Mouse (Mus musculus): Measurements from ENCODE around the gene Pard3b. TPM values are rescaled to one million over a fixed set of nuclear protein-coding genes. Genes with fewer than 3 reads are reported as not detected.

Gene Pard3b
- polyA plus RNA-seq, 1 experiment from 2014 or later: 6.7 TPM

DNA sequence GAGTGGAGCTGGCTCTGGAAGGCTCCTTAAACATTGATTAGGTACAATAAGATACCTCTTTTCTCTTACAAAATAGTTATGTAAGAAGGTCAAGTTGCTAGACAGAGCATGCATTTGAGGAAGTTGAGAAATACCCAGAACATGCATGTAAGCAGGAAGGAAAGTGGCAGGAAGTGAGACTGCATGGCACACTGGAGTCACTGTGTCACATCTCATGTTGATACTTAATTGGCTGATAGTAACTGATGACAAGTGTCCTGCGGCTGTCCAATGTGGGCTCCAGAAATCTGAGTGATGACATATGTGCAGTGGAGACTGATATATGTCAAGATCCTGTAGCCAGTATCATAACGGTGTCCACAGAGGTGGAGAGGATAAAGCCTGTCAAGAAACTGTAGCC is 844.4 kb downstream of the Pard3b start:
- Histone ChIP-seq H3K4me3 (no peak overlapping the region), H3K4me2 (no peak overlapping the region), H3K4me1 (no peaks in the 10 kb centered on the region), H3K27me3 (replicated peaks) (no peaks in the 10 kb centered on the region), H3K27ac (no peak overlapping the region), H3K9ac (no peak overlapping the region), H3K36me3 (replicated peaks) (no peaks in the 10 kb centered on the region), H3K9me3 (no peaks in the 10 kb centered on the region)
- WGBS: 95% methylated on average over 2 of the region's 2 CpGs
- ATAC-seq (replicated peaks): no peak

DNA sequence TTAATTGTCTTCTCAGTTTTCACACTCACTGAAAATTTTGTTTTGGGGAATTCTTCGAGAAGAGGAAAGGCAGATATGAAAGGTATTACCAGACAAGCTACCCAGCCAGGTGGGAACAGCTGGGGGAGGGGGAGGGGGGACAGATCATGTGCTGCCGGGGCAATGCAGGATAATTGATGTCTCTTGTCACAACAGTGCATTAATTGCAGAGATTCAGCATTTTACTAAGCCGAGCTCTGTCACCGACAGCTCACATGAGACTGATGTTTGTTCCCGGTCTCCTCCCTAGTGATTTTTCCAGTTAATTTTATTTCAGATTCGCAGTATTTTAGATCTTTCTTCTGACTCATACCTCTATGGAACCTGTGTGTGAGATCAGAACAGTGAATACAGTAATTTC is 850.2 kb downstream of the Pard3b start:
- no peaks in the 10 kb centered on the region for H3K36me3 ChIP-seq (replicated peaks)
- H3K4me2 ChIP-seq: no peak overlapping the region
- no peaks in the 10 kb centered on the region for H3K4me1 ChIP-seq
- WGBS: 62% methylated on average over 6 of the region's 6 CpGs
- H3K9ac ChIP-seq: no peak overlapping the region
- no peak for ATAC-seq (replicated peaks)
- no peak overlapping the region for H3K27ac ChIP-seq
- H3K27me3 ChIP-seq (replicated peaks): no peaks in the 10 kb centered on the region
- H3K9me3 ChIP-seq: no peaks in the 10 kb centered on the region
- no peak overlapping the region for H3K4me3 ChIP-seq

DNA sequence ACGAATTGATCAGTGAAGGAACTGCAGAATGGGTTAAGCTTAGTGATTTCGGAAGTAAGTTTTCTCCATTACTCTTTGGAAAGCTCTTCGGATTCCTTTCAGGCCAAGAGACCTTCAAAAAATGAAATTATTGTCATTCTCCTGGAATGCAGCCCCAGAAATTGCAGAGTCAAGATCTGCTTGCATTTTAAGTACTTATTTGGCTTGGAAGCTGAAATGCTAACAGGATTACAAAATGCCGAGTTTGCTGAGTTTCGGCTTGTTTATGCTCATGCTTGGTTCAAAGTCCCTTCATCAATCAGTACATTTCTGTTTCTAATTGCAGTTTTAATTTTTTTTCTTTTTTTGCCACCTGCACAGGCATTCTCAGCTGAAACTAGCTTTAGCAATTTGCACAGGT is 860.5 kb downstream of the Pard3b start:
- H3K36me3 ChIP-seq (replicated peaks): no peaks in the 10 kb centered on the region
- H3K27me3 ChIP-seq (replicated peaks): no peaks in the 10 kb centered on the region
- no peak overlapping the region for H3K9ac ChIP-seq
- WGBS: 80% methylated on average over 5 of the region's 5 CpGs
- no peak overlapping the region for H3K27ac ChIP-seq
- H3K9me3 ChIP-seq: no peaks in the 10 kb centered on the region
- ATAC-seq (replicated peaks): no peak
- H3K4me3 ChIP-seq: no peak overlapping the region
- no peaks in the 10 kb centered on the region for H3K4me1 ChIP-seq
- no peak overlapping the region for H3K4me2 ChIP-seq

DNA sequence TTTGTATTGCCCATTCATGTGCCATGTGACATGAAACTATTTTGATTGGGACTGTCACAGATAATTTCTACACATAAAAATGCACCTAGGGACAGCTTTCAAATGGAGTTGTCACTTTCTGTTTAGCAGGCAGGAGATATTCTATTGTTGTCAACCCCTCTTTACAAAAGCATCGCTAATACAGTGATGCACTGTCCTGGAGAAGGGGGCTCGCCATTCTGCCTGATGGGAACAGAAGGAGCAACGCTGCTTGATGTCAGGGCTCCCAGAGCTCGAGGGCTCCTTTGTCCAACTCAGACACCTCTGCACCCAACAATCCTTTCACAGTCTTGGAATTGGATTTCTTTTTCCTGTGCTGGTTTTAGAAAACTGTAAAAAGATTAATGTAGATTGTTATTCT is 871.9 kb downstream of the Pard3b start:
- Histone ChIP-seq H3K27me3 (replicated peaks) (no peaks in the 10 kb centered on the region), H3K4me3 (no peak overlapping the region), H3K4me1 (no peaks in the 10 kb centered on the region), H3K4me2 (no peak overlapping the region), H3K9me3 (no peaks in the 10 kb centered on the region), H3K36me3 (replicated peaks) (no peaks in the 10 kb centered on the region), H3K9ac (no peak overlapping the region), H3K27ac (no peak overlapping the region)
- WGBS: 45% methylated on average over 4 of the region's 4 CpGs
- no peak for ATAC-seq (replicated peaks)

DNA sequence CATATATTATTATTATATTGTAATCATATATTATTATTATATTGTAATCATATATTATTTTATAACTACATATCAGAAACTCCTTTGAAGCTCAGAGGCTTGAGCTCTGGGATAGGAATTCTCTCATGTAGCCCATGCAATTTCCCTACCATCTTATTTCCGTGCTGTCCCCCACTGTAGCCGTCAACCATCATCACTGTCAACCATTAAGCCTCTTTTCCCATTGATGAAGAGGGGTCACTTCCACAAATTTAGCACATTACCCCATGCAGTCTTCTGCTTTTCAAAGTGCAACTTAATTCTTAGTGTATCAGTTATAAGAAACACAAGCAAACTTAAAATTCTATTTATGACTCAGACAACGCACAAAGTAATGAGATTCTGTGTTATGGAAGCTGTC is 873.1 kb downstream of the Pard3b start:
- H3K9me3 ChIP-seq: no peaks in the 10 kb centered on the region
- H3K4me3 ChIP-seq: no peak overlapping the region
- no peak overlapping the region for H3K4me2 ChIP-seq
- no peak overlapping the region for H3K9ac ChIP-seq
- H3K27ac ChIP-seq: no peak overlapping the region
- no peaks in the 10 kb centered on the region for H3K36me3 ChIP-seq (replicated peaks)
- no peaks in the 10 kb centered on the region for H3K4me1 ChIP-seq
- no peaks in the 10 kb centered on the region for H3K27me3 ChIP-seq (replicated peaks)
- no peak for ATAC-seq (replicated peaks)
- 72% methylated on average over 3 of the region's 3 CpGs for WGBS

DNA sequence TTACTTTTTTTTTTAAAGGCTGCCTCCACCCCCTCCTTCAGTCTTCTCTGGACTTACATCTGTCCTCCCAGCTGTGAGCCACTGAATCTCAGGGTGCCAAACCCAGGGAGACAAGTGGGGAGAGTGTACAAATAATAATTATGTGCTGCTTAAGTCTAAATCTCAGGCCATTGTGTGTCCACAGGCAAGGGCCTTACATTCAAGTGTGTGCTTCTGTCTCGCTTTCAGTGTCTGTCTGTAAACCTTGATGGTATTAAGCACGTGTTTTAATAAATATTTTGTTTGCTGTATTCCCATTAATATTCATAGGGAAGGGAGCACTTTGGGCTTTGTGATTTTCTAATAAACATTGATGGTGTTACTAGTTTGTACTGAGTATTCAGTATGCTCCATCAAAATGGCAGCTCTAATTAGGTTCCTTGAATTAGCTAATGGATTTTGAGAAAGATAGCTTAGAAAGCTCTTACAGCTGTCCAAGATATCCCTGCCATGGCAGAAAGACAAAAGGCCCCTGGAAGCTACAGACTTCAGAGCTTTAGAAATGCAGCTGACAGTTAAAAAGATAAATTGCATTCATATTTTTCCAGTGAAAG is 880.1 kb downstream of the Pard3b start:
- Histone ChIP-seq H3K9ac (no peak overlapping the region), H3K36me3 (replicated peaks) (no peaks in the 10 kb centered on the region), H3K4me3 (no peak overlapping the region), H3K27ac (no peak overlapping the region), H3K9me3 (no peaks in the 10 kb centered on the region), H3K27me3 (replicated peaks) (no peaks in the 10 kb centered on the region), H3K4me2 (no peak overlapping the region), H3K4me1 (peaks cover 9% of the 10 kb centered on the region)
- whole genome bisulfite sequencing: 58% methylated on average over 2 of the region's 2 CpGs
- no peak for ATAC-seq (replicated peaks)

DNA sequence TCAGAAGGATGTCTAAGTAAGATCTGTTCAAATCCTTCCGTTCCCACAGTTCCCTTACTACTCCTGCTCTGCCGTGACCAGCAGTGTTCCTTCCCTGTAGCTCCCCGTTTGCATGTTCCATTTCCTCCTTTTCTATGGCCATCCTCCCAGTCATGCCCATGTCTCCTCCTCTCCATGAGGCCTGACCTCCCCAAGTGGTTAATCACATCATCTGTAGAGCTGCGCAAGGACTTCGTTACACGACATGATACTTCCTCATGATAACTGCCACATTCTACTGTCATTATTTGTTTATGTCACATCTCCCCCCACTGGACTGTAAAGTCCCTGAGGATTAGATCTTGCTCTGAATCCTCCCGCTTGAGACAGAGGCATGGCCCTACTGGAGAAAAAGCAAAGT is 882.7 kb downstream of the Pard3b start:
- WGBS: 86% methylated on average over 7 of the region's 7 CpGs
- no peak for ATAC-seq (replicated peaks)
- Histone ChIP-seq H3K4me3 (no peak overlapping the region), H3K4me2 (no peak overlapping the region), H3K27ac (no peak overlapping the region), H3K36me3 (replicated peaks) (no peaks in the 10 kb centered on the region), H3K4me1 (peaks cover 9% of the 10 kb centered on the region), H3K9me3 (no peaks in the 10 kb centered on the region), H3K9ac (no peak overlapping the region), H3K27me3 (replicated peaks) (no peaks in the 10 kb centered on the region)

DNA sequence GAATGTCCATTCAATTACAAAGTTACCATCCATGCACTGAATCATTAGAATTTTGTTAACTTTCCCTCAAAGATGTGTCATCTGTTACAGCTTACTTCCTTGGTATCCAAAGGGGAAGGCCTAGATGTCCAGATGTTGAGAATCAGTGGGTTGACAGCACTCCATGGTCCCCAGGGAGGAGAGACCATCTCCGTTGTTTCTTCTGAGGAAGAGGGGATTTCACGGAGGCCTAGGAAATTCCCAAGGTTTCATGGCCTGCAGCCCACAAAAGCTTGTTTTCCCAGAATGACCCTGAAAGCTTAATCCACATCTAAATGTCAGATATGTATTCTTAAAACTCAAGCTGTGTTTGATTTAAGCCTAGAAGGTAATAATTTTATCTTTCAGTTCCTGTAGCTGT is 884.1 kb downstream of the Pard3b start:
- Histone ChIP-seq H3K9me3 (no peaks in the 10 kb centered on the region), H3K9ac (no peak overlapping the region), H3K4me1 (peaks cover 13% of the 10 kb centered on the region)

DNA sequence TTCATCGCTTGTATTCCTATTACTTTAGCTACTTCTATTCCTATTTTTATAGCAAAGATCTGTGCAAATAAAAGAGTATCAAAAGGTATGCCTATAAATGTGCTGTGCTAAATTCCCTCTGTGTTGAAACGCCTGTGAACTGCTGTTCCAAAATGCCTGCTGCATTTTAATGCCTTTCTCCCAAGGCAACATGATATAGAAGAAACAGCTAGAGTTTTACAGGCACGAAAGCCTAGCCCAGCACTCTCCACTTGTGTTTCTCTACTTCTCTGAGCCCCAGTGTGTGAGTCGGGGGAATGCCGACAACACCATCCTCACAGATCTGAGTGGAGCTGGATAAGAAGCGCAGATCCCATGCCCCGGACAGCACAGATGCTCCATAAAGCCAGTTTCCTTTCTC is 889.2 kb downstream of the Pard3b start:
- 55% methylated on average over 7 of the region's 7 CpGs for WGBS
- no peaks in the 10 kb centered on the region for H3K36me3 ChIP-seq (replicated peaks)
- H3K27ac ChIP-seq: 0 out of 2 replicates have a peak overlapping the region, but pooled peaks have one; percentile 27
- H3K9me3 ChIP-seq: no peaks in the 10 kb centered on the region
- H3K4me2 ChIP-seq: no peak overlapping the region
- H3K27me3 ChIP-seq (replicated peaks): no peaks in the 10 kb centered on the region
- no peak for ATAC-seq (replicated peaks)
- peaks cover 12% of the 10 kb centered on the region for H3K4me1 ChIP-seq
- no peak overlapping the region for H3K4me3 ChIP-seq
- H3K9ac ChIP-seq: no peak overlapping the region

More for the DNA sequence above, 884.1 kb downstream of the Pard3b start:
- no peak overlapping the region for H3K4me2 ChIP-seq
- no peak overlapping the region for H3K27ac ChIP-seq
- ATAC-seq (replicated peaks): no peak
- H3K27me3 ChIP-seq (replicated peaks): no peaks in the 10 kb centered on the region
- 66% methylated on average over 2 of the region's 2 CpGs for WGBS
- H3K4me3 ChIP-seq: no peak overlapping the region
- no peaks in the 10 kb centered on the region for H3K36me3 ChIP-seq (replicated peaks)

DNA sequence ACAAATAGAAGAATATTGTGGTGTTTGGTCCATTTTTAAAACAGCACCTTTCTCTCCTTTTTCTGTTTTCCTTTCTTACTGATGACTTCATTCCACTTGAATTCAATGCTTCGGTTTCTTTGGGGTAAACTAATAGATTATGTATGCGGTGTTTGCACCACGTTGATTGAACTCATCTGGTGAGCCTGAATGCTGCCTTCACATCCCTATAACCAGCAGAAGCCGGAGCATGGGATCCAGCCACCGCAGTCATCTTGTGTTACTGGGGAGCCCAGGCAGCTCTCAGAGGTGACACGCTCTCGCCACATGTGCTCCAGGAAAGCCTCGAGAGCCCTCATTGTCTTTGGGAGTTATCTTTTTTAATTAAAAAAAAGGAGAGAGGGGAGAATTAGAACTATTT is 891.3 kb downstream of the Pard3b start:
- 38% methylated on average over 8 of the region's 8 CpGs for WGBS
- Histone ChIP-seq H3K36me3 (replicated peaks) (no peaks in the 10 kb centered on the region), H3K4me3 (no peak overlapping the region), H3K4me2 (no peak overlapping the region), H3K4me1 (peaks cover 12% of the 10 kb centered on the region), H3K9me3 (no peaks in the 10 kb centered on the region), H3K27me3 (replicated peaks) (no peaks in the 10 kb centered on the region), H3K9ac (no peak overlapping the region), H3K27ac (no peak overlapping the region)
- no peak for ATAC-seq (replicated peaks)

DNA sequence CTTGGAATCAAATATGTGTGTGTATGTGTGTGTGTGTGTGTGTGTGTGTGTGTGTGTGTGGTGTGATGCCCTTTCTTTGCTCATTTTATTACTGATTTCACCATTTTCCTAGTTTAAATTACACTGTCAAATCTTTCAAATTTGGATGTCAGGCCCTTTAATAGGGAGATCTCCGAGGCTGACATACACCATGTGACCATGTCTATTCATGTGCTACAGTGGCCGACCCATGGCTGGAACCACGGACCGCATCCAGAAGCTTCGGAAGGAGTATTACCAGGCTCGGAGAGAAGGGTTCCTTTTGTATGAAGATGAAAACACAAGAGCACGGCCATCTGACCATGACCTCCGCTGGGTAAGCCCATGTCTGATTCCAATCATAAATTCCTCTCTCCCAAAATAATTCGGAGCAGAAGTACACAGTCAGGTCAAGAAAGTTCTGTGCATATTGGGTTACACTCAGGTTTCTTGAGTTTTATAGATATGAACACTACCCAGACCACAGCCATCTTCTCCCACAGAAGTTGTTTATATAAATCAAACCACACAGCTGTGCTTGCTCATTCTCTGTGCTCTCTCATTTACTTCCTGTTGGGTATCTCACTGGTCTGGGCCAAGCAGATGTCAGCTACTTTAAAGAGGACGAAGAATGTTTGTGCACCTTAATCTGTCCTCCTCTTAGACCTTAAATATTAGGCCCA is 894.0 kb downstream of the Pard3b start:
- H3K27ac ChIP-seq: no peak overlapping the region
- no peaks in the 10 kb centered on the region for H3K9me3 ChIP-seq
- no peak overlapping the region for H3K9ac ChIP-seq
- H3K4me3 ChIP-seq: no peak overlapping the region
- 87% methylated on average over 10 of the region's 10 CpGs for WGBS
- H3K27me3 ChIP-seq (replicated peaks): no peaks in the 10 kb centered on the region
- no peak overlapping the region for H3K4me2 ChIP-seq
- peaks cover 9% of the 10 kb centered on the region for H3K4me1 ChIP-seq
- ATAC-seq (replicated peaks): no peak
- H3K36me3 ChIP-seq (replicated peaks): no peaks in the 10 kb centered on the region

DNA sequence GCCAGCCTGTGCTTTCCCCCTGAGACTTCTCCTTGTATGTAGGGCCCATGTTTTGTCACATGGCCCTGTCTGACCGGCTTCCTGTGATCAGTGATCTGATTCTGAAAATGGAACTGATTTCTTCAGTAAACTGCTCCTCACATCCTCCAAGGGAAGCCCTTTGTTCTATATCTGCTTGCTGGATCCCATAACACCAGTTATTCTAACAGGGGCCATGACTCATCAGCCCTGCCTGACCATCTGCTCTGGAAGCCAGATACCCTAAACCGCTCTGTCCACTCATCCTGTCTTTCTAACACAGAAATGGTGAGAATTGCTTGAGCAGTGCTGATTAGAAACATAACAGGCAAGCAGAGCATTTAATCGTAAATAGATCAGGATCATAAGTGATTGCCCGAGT is 910.3 kb downstream of the Pard3b start:
- Histone ChIP-seq H3K36me3 (replicated peaks) (no peaks in the 10 kb centered on the region), H3K9ac (no peak overlapping the region), H3K4me3 (no peak overlapping the region), H3K27ac (no peak overlapping the region), H3K27me3 (replicated peaks) (no peaks in the 10 kb centered on the region), H3K4me2 (no peak overlapping the region), H3K4me1 (no peaks in the 10 kb centered on the region), H3K9me3 (no peaks in the 10 kb centered on the region)
- 94% methylated on average over 4 of the region's 4 CpGs for WGBS
- no peak for ATAC-seq (replicated peaks)

DNA sequence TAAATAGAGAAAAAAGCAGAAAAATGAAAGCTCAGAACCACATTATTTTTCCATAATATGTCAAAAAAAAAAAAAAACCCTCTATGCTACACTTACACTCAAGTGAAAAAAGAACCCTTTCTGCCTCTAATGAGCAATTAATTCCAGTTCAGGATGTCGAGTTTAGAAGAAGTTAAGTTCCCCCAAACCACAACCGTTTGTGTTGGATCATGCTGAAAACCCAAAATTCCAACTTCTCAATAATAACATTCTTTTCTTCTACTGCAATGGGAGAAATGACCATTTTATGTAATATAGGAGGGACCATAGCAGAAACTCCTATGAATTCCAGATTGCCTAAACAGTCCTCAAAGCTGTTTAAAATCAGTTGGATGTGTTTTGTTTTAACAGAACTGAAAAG is 911.9 kb downstream of the Pard3b start:
- 74% methylated on average over 2 of the region's 2 CpGs for WGBS
- Histone ChIP-seq H3K36me3 (replicated peaks) (no peaks in the 10 kb centered on the region), H3K4me1 (no peaks in the 10 kb centered on the region), H3K27me3 (replicated peaks) (no peaks in the 10 kb centered on the region), H3K27ac (no peak overlapping the region), H3K4me3 (no peak overlapping the region), H3K9me3 (no peaks in the 10 kb centered on the region), H3K4me2 (no peak overlapping the region), H3K9ac (no peak overlapping the region)
- ATAC-seq (replicated peaks): no peak

All from midbrain, embryonic 15.5 days (tissue).